Mouse (Mus musculus): ENCODE results near the gene Atic.

The Atic gene

DNA sequence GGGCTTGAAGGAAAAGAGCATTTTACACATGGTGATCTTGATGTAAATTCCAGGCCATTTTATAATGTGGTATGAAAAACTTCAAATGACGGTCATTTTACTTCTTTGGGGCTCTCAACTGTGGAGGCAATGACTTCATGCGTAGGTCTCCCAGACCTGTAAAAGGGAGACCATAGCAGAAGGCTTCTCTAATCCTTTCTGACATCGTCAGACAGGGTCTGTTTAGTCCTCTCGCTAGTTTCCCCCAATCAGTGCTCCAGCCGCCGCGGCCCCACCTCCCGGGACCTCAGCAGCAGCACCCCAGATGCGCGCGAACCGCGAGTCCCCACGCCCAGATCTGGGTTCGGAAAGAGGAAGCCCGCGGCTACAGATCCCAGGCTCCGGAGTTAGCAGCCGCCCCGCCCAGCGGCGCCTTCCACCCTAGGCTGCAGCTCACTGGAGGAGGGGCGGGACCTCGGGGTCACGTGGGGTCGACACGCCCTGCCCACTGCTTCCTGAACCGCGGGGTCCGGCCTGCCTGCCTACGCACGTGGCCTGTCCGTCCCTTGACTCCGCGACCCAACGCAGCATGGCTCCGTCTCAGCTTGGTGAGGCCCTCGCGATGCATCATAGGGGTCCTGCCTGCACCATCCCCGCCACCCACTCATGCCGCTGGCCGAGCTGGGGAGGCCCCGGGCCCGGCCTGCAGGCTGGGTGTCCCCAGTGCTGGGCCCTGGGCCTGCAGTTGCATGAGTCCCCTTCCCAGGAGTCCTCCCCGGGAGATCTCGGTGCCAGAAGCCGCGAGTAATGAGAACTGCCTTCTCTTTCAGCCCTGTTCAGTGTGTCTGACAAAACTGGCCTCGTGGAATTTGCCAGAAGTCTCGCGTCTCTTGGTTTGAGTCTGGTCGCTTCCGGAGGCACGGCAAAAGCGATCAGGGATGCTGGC lies at the start of gene Atic:
Gene Atic (plus strand): TSS at position 463 of the 925 bp plus-strand sequence.
- DNase-seq = peak; percentile 92 to 94

- no peak for DNase-seq
These were observed 49.7 kb upstream of the Atic start for GRCm38 (mm10) chr1:71507251-71507650.

GRCm38 (mm10) chr1:71515041-71515440 lies 41.9 kb upstream of the Atic start:
- DNase-seq = no peak

- no peak for DNase-seq
These were observed 27.9 kb upstream of the Atic start for GRCm38 (mm10) chr1:71528808-71529648.

GRCm38 (mm10) chr1:71530779-71531178 lies 26.2 kb upstream of the Atic start:
- DNase-seq = no peak

DNA sequence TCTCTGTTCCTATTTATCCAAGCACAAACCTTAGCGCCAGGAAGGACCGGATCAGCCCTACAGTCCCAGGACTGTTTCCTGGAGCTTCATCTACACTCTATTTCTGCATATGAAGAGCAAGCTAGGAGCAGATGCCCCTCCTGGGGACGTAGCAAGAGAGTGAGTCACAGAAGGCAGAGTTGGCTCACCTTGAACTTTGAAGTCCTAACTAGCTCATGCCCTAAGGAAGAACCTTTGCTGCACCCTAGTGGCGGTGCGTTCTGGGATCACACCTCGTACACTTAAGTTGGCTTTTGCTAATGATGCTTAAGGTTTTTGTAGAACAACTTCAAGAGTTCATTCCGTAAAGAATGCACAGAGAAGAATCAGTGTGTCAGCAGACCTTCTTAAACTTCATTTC lies 25.3 kb upstream of the Atic start:
- DNase-seq = peak; percentile 15 to 25

DNA sequence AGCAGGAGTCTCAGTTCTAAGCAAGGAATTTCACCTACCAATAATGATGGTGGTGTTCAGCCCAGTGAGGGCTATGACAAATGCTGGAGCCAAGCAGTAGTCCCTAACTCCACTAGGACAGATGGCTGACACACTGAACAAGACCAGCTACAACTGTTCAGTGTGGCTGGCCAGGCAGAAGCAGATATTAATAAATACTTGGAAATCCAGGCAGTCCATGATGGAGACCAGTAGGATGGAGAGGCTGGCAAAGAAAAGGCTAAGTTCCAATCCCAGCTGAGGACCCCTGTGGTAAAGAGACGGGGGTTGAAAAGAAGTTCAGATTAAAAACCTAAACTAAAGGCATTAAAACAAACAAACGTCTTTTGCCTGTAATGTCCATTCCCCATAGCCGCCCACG lies 17.3 kb upstream of the Atic start:
- no peak for DNase-seq

GRCm38 (mm10) chr1:71540437-71540836 lies 16.5 kb upstream of the Atic start:
- DNase-seq = no peak

DNA sequence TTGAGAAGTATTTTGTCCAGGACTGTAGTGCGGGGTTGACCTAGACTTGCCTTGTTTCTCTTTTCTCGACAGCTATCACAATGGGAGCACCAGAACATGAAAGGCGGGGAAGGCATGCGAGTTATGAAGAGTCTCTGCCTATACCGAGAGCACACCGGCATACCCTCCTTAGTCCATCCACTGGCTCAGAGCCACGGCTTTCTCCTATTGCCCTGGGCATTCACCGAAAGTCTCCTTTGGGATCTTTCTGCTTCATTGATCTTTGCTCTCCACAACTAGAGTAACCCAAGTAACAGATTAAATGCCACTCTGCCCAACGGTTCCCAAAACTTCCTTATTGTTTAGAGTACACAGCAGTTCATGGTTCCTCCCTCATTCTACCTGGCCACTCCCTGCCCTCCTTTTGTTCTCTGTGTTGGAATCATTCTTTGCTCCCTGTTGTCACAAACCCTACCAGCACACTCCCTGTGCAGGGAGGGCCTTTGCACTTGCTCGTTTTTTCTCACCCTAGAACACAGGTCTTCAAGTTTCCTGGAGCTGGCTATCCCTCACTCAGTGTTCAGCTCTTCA lies 6.2 kb upstream of the Atic start:
- no peak for DNase-seq

GRCm38 (mm10) chr1:71560626-71561025 lies 3.7 kb downstream of the Atic start:
- DNase-seq = no peak

DNA sequence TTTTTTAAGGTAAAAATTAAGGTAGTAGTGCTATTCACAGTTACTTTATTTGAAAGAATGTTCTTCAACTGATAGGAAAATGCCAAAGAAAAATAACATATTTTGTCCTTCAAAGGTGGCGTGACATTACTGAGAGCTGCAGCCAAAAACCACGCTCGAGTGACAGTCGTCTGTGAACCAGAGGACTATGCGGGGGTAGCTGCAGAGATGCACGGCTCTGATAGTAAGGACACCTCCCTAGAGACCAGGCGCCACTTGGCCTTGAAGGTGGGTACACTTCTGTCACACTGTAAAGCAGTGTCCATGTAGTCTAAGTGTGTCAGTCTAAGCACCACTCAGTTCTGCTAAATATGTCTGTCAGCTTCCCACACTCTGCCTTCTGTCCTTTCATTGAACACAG lies 7.3 kb downstream of the Atic start:
- DNase-seq = no peak

- DNase-seq = no peak
These were observed 11.1 kb downstream of the Atic start for GRCm38 (mm10) chr1:71567884-71568605.

DNA sequence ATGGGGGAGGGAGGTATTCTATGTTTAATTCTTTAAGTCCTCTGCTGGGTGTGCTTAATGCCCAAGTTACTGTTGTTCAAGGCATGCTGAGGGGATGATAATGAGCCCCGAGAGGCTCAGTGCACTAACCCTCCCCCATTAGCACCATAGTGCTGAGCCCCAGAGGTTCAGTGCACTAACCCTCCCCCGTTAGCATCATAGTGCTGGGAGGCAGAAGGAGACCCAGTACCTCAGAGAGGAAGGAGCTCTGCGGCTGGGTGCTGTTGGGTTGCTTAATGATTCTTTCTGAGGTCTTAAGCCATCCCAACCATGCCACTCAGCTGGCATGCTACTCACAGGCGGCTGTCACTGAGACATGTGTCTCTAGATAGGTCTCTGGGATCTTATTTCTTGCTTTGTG lies 13.2 kb downstream of the Atic start:
- DNase-seq = no peak

DNA sequence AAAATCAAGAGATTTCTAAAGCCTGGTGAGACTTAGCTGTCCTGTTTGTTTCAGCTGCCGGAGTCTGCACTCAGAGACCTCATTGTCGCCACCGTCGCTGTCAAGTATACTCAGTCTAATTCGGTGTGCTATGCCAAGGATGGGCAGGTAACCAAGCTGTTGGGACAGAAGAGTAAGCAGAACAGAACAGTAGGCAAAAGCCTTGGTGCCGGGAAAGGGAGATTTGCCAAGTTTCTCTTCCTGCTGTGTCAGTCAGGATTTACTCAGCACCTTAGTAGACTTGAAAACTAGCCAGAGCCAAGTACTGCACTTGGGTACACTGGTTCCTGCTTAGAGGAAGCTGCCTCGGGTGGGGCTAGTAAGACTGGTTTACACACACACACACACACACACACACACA lies 19.0 kb downstream of the Atic start:
- DNase-seq = peak; percentile 54 to 72

GRCm38 (mm10) chr1:71576837-71577236 lies 19.9 kb downstream of the Atic start:
- no peak for DNase-seq

DNA sequence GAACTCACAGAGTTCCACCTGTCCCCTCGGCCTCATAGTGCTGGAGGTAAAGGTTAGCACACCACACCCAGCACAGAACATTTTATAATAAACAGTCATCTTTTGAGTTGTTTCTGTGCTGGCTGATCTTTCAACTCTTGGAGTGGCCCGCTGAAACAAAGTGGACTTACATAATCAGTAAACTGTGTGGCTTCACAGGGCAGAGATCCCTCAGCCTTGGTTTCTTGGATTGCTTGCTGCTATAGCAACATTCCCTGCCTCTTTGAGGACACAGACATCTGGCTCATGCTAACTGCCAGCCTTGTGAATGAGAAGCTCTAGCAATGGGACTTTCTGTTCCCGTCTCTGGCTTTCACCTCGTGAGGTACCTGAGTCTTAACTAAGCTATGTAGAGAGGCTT lies 22.6 kb downstream of the Atic start:
- peak; percentile 39 to 61 for DNase-seq

GRCm38 (mm10) chr1:71580408-71580807 lies 23.5 kb downstream of the Atic start:
- DNase-seq = no peak

DNA sequence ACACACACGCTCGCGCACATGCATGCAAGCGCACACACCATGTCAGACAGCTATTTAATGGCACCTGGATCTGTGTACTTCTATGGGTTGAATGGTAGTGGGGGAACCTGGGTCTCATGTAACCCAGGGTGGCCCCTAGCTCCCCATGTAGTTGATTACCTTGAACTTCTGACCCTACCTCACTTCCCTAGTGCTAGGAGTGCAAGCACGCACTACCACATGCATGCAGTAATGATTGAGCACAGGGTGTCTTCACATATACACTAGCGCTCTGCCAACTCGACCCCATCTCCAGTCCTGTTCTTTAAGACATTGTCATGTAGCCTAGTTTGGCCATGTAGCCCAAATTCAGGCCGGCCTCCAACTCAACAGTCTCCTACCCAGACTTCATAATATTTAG lies 26.4 kb downstream of the Atic start:
- no peak for DNase-seq

DNA sequence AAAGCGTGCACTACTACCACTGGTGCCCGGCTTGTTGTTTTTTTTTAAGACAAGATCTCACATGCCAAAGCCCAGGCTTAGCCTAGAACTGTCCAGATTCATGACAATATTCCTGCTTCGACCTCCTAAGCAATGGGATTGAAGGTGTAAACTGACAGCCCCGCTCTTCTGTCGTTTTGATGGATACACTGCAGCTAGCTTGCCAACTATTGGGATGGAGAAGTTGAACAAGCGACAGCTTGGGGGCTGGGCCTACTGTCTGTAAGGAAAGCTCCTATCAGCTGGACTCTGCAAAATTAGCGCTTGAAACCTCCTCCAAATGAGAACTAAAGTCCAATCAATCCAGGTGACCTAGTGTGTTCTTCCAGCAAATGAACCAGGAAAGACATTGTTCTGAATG lies 26.9 kb downstream of the Atic start:
- no peak for DNase-seq

DNA sequence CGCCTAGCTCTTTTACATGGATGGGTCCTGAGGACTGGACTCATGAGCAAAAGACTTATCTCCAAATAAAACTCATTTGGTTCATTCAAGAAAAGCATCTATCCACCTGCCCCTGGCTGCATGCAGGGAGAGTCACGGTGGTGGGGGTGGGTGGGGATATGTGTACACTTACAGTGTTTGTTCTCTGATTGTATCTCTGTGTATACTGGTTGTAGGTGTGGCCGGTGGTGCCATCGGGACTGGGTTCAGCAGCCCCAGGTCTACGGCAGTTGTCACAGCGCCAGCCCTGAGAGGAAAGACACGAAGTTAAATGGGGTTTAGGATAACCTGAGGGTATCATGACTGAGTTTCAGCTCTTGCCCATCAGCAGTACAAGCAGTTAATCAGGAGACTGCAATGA lies 29.7 kb downstream of the Atic start:
- DNase-seq = no peak

- no peak for DNase-seq
These were observed 33.1 kb downstream of the Atic start for GRCm38 (mm10) chr1:71590038-71590437.

DNA sequence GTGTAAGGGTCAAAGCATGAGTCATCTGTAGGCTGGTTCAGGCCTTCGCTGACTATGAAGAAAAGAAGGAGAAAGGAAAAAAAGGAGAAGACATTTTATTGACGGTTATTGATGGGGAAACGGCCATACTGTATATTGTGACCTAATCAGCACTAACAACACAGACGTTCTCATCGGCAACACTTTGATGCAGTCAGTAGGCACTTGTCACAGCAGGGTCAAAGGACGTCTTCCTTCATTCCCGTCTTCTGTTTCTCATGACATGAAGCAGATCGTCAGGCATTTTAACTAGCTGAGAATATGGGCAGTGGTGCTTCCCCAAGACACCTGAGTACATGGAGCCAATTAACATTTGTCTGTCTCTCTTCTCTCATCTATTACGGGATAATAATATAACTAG lies 36.2 kb downstream of the Atic start:
- DNase-seq = no peak

GRCm38 (mm10) chr1:71594268-71594667 lies 37.3 kb downstream of the Atic start:
- no peak for DNase-seq
